In genomic region chr2:149805256-149805655, GRCm38 (mm10) we compare ENCODE assay signal across 34 mouse cellular contexts. TPM values are rescaled to one million over a fixed set of nuclear protein-coding genes. Genes with fewer than 3 reads are reported as not detected.
A peak's percentile ranks its signal among the peaks of the same experiment; 100 is the strongest.
DNase-seq lines count a peak whose midpoint lies in the region; ATAC-seq lines count a peak whose summit lies in the region.
"Had no signal": no experiment of that assay in that cellular context is flagged by ENCODE, and none has a peak within 500 bp of the region (broad histone marks: within the 10 kb centered on the region; RNA-seq: fewer than 3 reads in every experiment).

No protein-coding gene starts in this region.

- H3K27ac ChIP-seq in midbrain, embryonic 11.5 days (ENCODE audit: low read depth, low read length) = no peak overlapping the region
- no peak overlapping the region for H3K27ac ChIP-seq in midbrain, embryonic 15.5 days
- H3K27ac ChIP-seq: embryonic facial prominence, embryonic 10.5 days; embryonic facial prominence, embryonic 13.5 days; forebrain, embryonic 13.5 days; heart, adult 2 months; heart, embryonic 10.5 days; heart, embryonic 13.5 days; hindbrain, embryonic 14.5 days; hindbrain, postnatal 0 days had no signal

- H3K9ac ChIP-seq in midbrain, embryonic 11.5 days (ENCODE audit: low read length) = no peak overlapping the region
- no peak overlapping the region for H3K9ac ChIP-seq in midbrain, embryonic 15.5 days
- H3K9ac ChIP-seq: embryonic facial prominence, embryonic 13.5 days; forebrain, embryonic 13.5 days; heart, embryonic 13.5 days; hindbrain, embryonic 14.5 days had no signal

- no peak overlapping the region for H3K4me3 ChIP-seq in midbrain, embryonic 11.5 days (ENCODE audit: low read depth, low read length)
- no peak overlapping the region for H3K4me3 ChIP-seq in midbrain, embryonic 15.5 days
- H3K4me3 ChIP-seq: embryonic facial prominence, embryonic 10.5 days; embryonic facial prominence, embryonic 13.5 days; erythroblast, embryonic 14.5 days; forebrain, embryonic 13.5 days; heart, adult 2 months; heart, embryonic 10.5 days; heart, embryonic 13.5 days had no signal

- no peaks in the 10 kb centered on the region for H3K36me3 ChIP-seq in midbrain, embryonic 11.5 days (ENCODE audit: control insufficient read depth, insufficient read depth, low read length)
- H3K36me3 ChIP-seq in midbrain, embryonic 15.5 days (replicated peaks) = no peaks in the 10 kb centered on the region
- H3K36me3 ChIP-seq: embryonic facial prominence, embryonic 10.5 days; embryonic facial prominence, embryonic 13.5 days; heart, embryonic 10.5 days; heart, embryonic 13.5 days had no signal

- no peaks in the 10 kb centered on the region for H3K9me3 ChIP-seq in midbrain, embryonic 11.5 days (ENCODE audit: control insufficient read depth, low read length)
- no peaks in the 10 kb centered on the region for H3K9me3 ChIP-seq in midbrain, embryonic 15.5 days
- H3K9me3 ChIP-seq: embryonic facial prominence, embryonic 10.5 days; embryonic facial prominence, embryonic 13.5 days; forebrain, embryonic 13.5 days; heart, embryonic 10.5 days; heart, embryonic 13.5 days had no signal

- peak; percentile 52; the same call in 1 of the 2 replicates for ATAC-seq in midbrain, embryonic 11.5 days (ENCODE audit: low FRiP score)
- no peak for ATAC-seq in midbrain, embryonic 15.5 days (replicated peaks)
- ATAC-seq: CD4-positive, CD25-positive, alpha-beta regulatory T cell, adult 4 months; forebrain, embryonic 13.5 days; forebrain, embryonic 16.5 days; hindbrain, postnatal 0 days had no signal

- peak; percentile 22 for DNase-seq in layer of hippocampus, adult 11-12 months (ENCODE audit: low spot score)
- DNase-seq in layer of hippocampus, postnatal 25 days (ENCODE audit: extremely low spot score in 1 of 2, low spot score in 1 of 2) = no peak
- DNase-seq in midbrain, embryonic 11.5 days (ENCODE audit: low spot score, missing footprints) = no peak
- peak; percentile 28 for DNase-seq in large intestine, adult 2 months (ENCODE audit: low read depth, low spot score)
- no peak for DNase-seq in urinary bladder, adult 18-20 months (ENCODE audit: low spot score in 2 of 2)
- DNase-seq: adrenal gland, adult 2 months; adrenal gland, postnatal 14 days; cerebellum, adult 11-12 months; cerebellum, adult 8-10 months; cerebellum, postnatal 10 days; cerebellum, postnatal 36 days; embryo, embryonic 11 days; gastrocnemius, postnatal 10 days; gastrocnemius, postnatal 36 days; heart, adult 2 months; heart, postnatal 14 days; heart, postnatal 4 days had no signal

- 87% methylated on average over 2 of the region's 2 CpGs for WGBS in midbrain, embryonic 11.5 days
- 93% methylated on average over 2 of the region's 2 CpGs for WGBS in midbrain, embryonic 15.5 days
- 56% methylated on average over 2 of the region's 2 CpGs for WGBS in large intestine, adult 2 months

- no peaks in the 10 kb centered on the region for H3K4me1 ChIP-seq in midbrain, embryonic 11.5 days (ENCODE audit: control insufficient read depth, insufficient read depth, low read length)
- no peaks in the 10 kb centered on the region for H3K4me1 ChIP-seq in midbrain, embryonic 15.5 days
- H3K4me1 ChIP-seq: embryonic facial prominence, embryonic 10.5 days; embryonic facial prominence, embryonic 13.5 days; forebrain, embryonic 13.5 days; heart, embryonic 10.5 days; heart, embryonic 13.5 days had no signal

- H3K27me3 ChIP-seq in midbrain, embryonic 11.5 days (ENCODE audit: control insufficient read depth, insufficient read depth, low read length) = no peaks in the 10 kb centered on the region
- no peaks in the 10 kb centered on the region for H3K27me3 ChIP-seq in midbrain, embryonic 15.5 days (replicated peaks)
- H3K27me3 ChIP-seq: embryonic facial prominence, embryonic 13.5 days; forebrain, embryonic 13.5 days; heart, embryonic 13.5 days had no signal

- H3K4me2 ChIP-seq in midbrain, embryonic 11.5 days = no peak overlapping the region
- H3K4me2 ChIP-seq in midbrain, embryonic 15.5 days = no peak overlapping the region
- H3K4me2 ChIP-seq: embryonic facial prominence, embryonic 13.5 days; forebrain, embryonic 13.5 days; heart, embryonic 13.5 days; hindbrain, embryonic 14.5 days had no signal

RNA-seq across cellular contexts. Expression of gene Syndig1, which starts 23.8 kb away (rescaled TPM):
- 10 to 100 TPM; 40.4 to 42.1 TPM for total RNA-seq in layer of hippocampus, postnatal 25 days (2021)
- polyA plus RNA-seq in midbrain, embryonic 11.5 days (2014; fragmentation: Nextera tagmentation; extraction: Ambion mirVana) = 8.5 and 9.5 TPM in 2 replicates
- polyA plus RNA-seq in midbrain, embryonic 15.5 days (2015; fragmentation: Nextera tagmentation; extraction: Ambion mirVana) = 21.2 and 21.5 TPM in 2 replicates
- polyA plus RNA-seq in large intestine, adult 2 months (2012; rRNA removed) = 6.1 and 9.9 TPM in 2 replicates
- total RNA-seq: gastrocnemius, adult 18-20 months; gastrocnemius, postnatal 36 days; granulocyte monocyte progenitor cell, adult 5-6 weeks; MEL had no signal
- polyA plus RNA-seq: C2C12; CD4-positive, CD25-positive, alpha-beta regulatory T cell, adult 4 months; erythroblast, embryonic 14.5 days had no signal

RNA-seq across cellular contexts. Expression of gene C530025M09Rik, which starts 25.8 kb away (rescaled TPM):
- under 1 TPM; 0.42 to 0.56 TPM for total RNA-seq in layer of hippocampus, postnatal 25 days (2021)
- polyA plus RNA-seq in midbrain, embryonic 11.5 days (2014; fragmentation: Nextera tagmentation; extraction: Ambion mirVana) = 0.33 TPM in 1 of 2 replicates, not detected in the other
- polyA plus RNA-seq in midbrain, embryonic 15.5 days (2015; fragmentation: Nextera tagmentation; extraction: Ambion mirVana) = 1.00 and 1.3 TPM in 2 replicates
- not detected in 2 replicates for polyA plus RNA-seq in large intestine, adult 2 months (2012; rRNA removed)
- total RNA-seq: adrenal gland, adult 2 months; adrenal gland, postnatal 14 days; adrenal gland, postnatal 4 days; gastrocnemius, adult 18-20 months; gastrocnemius, postnatal 10 days; gastrocnemius, postnatal 36 days; granulocyte monocyte progenitor cell, adult 5-6 weeks; heart, adult 2 months; heart, postnatal 14 days; heart, postnatal 4 days; hindbrain, postnatal 0 days; MEL had no signal
- polyA plus RNA-seq: adrenal gland, adult 2 months; C2C12; CD4-positive, CD25-positive, alpha-beta regulatory T cell, adult 4 months; embryonic facial prominence, embryonic 10.5 days; embryonic facial prominence, embryonic 13.5 days; erythroblast, embryonic 14.5 days; heart, adult 2 months; heart, embryonic 16.5 days had no signal

Comparison
In these comparisons a context has a peak if more than half of its experiments do, and no peak if none do; other contexts are left out.
1. DNase-seq: peak in layer of hippocampus, adult 11-12 months (single experiment) and large intestine, adult 2 months (single experiment); none in layer of hippocampus, postnatal 25 days (0 of 2), midbrain, embryonic 11.5 days (single experiment) and urinary bladder, adult 18-20 months (0 of 2).